Mouse (Mus musculus) G1E (cell line): ENCODE results near the gene Ltbp1.

ENCODE experiments used
- CTCF ChIP-seq: IDR thresholded peaks from 2 replicates; pipeline ENCODE4 v1.5.1; 2012; ENCODE audit warnings: low read depth, low read length, inconsistent platforms, mixed read lengths
- POLR2AphosphoS5 ChIP-seq: IDR thresholded peaks from 2 replicates; pipeline ENCODE4 v1.6.1; 2012; ENCODE audit warnings: low read depth, low read length, inconsistent platforms; ENCODE audit not compliant: insufficient replicate concordance

DNA sequence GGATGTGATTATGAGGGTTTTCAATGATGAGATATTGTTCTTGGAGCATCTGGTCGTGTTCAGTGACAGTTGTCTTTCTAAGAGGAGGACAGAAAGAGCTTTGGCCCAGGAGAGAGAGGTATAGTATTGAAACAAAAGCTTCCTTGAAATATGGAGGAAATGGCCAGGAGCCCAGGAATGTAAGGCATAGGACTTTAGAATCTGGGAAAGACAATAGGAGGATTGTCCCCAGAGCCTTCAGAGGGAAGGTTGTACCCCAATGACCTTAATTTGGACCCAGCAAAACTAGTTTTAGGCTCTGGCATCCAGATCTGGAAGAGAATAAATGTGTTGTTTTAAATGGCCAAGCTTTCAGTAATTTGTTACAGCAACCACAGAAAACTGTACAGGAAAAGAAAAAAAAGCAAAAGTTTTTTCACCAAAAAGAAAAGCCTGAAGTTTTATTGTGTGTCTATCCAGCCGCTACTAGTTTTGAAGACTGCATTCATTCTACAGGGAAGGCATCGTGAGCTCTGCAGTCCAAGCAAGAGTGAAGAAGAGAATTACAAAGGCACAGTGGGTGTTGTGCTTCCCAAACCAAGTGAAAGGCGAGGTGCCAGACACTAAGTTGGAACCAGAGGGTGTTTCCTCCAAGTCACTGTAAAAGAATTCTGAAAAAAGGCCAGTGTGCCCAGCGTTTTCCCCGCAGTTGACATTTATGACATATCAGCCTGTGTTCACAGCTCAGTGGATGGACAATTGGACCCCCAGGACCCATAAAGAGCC lies 45.7 kb upstream of the Ltbp1 start:
- TF ChIP-seq CTCF (no peak), POLR2AphosphoS5 (no peak)
